In genomic region chr6:72049941-72050340, GRCm38 (mm10) we compare ENCODE assay signal across 16 mouse cellular contexts.
"Had no signal": no experiment of that assay in that cellular context is flagged by ENCODE, and none has a peak within 500 bp of the region (broad histone marks: within the 10 kb centered on the region; RNA-seq: fewer than 3 reads in every experiment).

No protein-coding gene starts in this region.

- H3K36me3 ChIP-seq: limb, embryonic 13.5 days; lung, embryonic 15.5 days; midbrain, embryonic 12.5 days; neural tube, embryonic 15.5 days had no signal

- DNase-seq: kidney, adult 11 months; kidney, adult 9 months; kidney, postnatal 36 days; layer of hippocampus, adult 9-11 months; layer of hippocampus, postnatal 36 days; lung, postnatal 14 days; right cerebral cortex, adult 18-20 months; right cerebral cortex, postnatal 25 days; thymus, adult 18-20 months; thymus, postnatal 14 days had no signal

- H3K4me1 ChIP-seq: limb, embryonic 13.5 days; midbrain, embryonic 12.5 days; neural tube, embryonic 15.5 days had no signal

- H3K4me3 ChIP-seq: limb, embryonic 13.5 days; lung, embryonic 15.5 days; midbrain, embryonic 12.5 days; neural tube, embryonic 15.5 days had no signal

- H3K27ac ChIP-seq: kidney, postnatal 0 days; limb, embryonic 13.5 days; lung, embryonic 15.5 days; midbrain, embryonic 12.5 days; neural tube, embryonic 15.5 days had no signal

- H3K27me3 ChIP-seq: limb, embryonic 13.5 days; lung, embryonic 15.5 days; midbrain, embryonic 12.5 days; neural tube, embryonic 15.5 days had no signal

- H3K9me3 ChIP-seq: limb, embryonic 13.5 days; lung, embryonic 15.5 days; midbrain, embryonic 12.5 days; neural tube, embryonic 15.5 days had no signal

- H3K9ac ChIP-seq: limb, embryonic 13.5 days; lung, embryonic 15.5 days; midbrain, embryonic 12.5 days; neural tube, embryonic 15.5 days had no signal

- H3K4me2 ChIP-seq: limb, embryonic 13.5 days; liver, embryonic 11.5 days; lung, embryonic 15.5 days; midbrain, embryonic 12.5 days; neural tube, embryonic 15.5 days had no signal
